Mouse (Mus musculus): ENCODE results near the gene Zfp37.

GRCm38 (mm10) chr4:62263133-62263844, 32.4 kb upstream of the Zfp37 start:
- TF ChIP-seq POLR2A (IDR thresholded peaks at IDR 0.05; ENCODE audit: low read depth, low read length) (no peak), CTCF (IDR thresholded peaks at IDR 0.05; ENCODE audit: extremely low read depth, insufficient read length, insufficient replicate concordance, low read depth, low read length) (no peak)
